Mouse (Mus musculus): ENCODE data around the gene Rac3. TPM values are rescaled to one million over a fixed set of nuclear protein-coding genes. Genes with fewer than 3 reads are reported as not detected.
"Not testable (repeated sequence)": the region's sequence is repeated elsewhere in the genome, so short reads cannot be mapped to it uniquely, and the experiment has no call there.

Gene Rac3
- total RNA-seq, 2 experiments from 2014 or later, result 1.3 to 1.6 TPM

- intact Hi-C loops (cut with DNase I); DNase-seq: not testable (repeated sequence)
Observed at GRCm38 (mm10) chr11:120763121-120763999, 42.1 kb downstream of the Rac3 start.

GRCm38 (mm10) chr11:120767023-120767422 is 45.8 kb downstream of the Rac3 start:
- intact Hi-C loops (cut with DNase I); DNase-seq: not testable (repeated sequence)

DNA sequence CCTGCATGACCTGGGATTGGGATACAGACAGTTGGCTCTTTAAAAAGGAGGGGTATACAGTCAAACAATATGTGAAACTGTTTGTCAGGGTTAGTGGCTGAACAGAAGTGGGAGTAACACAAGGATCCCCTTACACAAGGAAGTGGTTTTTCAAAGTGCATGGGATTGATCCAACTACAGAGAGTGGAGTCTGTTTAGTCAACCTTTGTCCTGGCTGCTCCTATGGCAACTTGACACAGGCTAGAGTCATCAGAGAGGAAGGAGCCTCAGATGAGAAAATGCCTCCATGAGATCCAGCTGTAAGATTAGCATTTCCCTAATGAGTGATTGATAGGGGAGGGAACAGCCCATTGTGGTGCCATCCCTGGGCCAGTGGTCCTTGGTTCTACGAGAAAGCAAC is 46.9 kb downstream of the Rac3 start:
- intact Hi-C loops (cut with DNase I), result no loop called here
- no peak for DNase-seq

- intact Hi-C loops (cut with DNase I), result loop anchor here (10.0 kb wide), 1 partner anchor 258 kb away; no protein-coding TSS in a partner anchor
- DNase-seq, result no peak
Observed at GRCm38 (mm10) chr11:120772749-120773148, 51.5 kb downstream of the Rac3 start.

Other genes starting within 250 kb of the Rac3 start
- gene Mrpl12, start 236.9 kb upstream of the Rac3 start, total RNA-seq (2021), result 100 to 1,000 TPM; 222 to 244 TPM
- gene Slc25a10, start 229.6 kb upstream of the Rac3 start, total RNA-seq (2021), result 10 to 100 TPM; 14.1 to 15.9 TPM
- 1 to 10 TPM; 1.7 to 2.4 TPM for gene Gcgr, start 190.8 kb upstream of the Rac3 start, total RNA-seq (2021)
- 10 to 100 TPM; 53.5 to 58.1 TPM for gene Mcrip1, start 171.7 kb upstream of the Rac3 start, total RNA-seq (2021)
- under 1 TPM in 1 of 2 experiments, not detected in 1; 0.39 TPM for gene Ppp1r27, start 170.3 kb upstream of the Rac3 start, total RNA-seq (2021)
- 100 to 1,000 TPM; 238 to 247 TPM for gene P4hb, start 148.2 kb upstream of the Rac3 start, total RNA-seq (2021)
- gene Arhgdia, start 139.8 kb upstream of the Rac3 start, total RNA-seq (2021), result 100 to 1,000 TPM; 164 to 180 TPM
- 10 to 100 TPM; 57.8 to 59.9 TPM for gene Alyref, start 123.1 kb upstream of the Rac3 start, total RNA-seq (2021)
- gene Anapc11, start 123.0 kb upstream of the Rac3 start, total RNA-seq (2021), result 10 to 100 TPM; 86.2 to 87.5 TPM
- gene Npb, start 113.0 kb upstream of the Rac3 start, total RNA-seq (2021), result not detected
- 10 to 100 TPM; 47.7 to 49.4 TPM for gene Pcyt2, start 103.5 kb upstream of the Rac3 start, total RNA-seq (2021)
- 10 to 100 TPM; 10.8 to 12.3 TPM for gene Sirt7, start 96.2 kb upstream of the Rac3 start, total RNA-seq (2021)
- 10 to 100 TPM; 33.7 to 41.0 TPM for gene Mafg, start 87.9 kb upstream of the Rac3 start, total RNA-seq (2021)
- 1 to 10 TPM; 1.9 to 2.1 TPM for gene Pycr1, start 77.7 kb upstream of the Rac3 start, total RNA-seq (2021)
- gene Myadml2, start 73.3 kb upstream of the Rac3 start, total RNA-seq (2021), result 10 to 100 TPM; 51.4 to 58.5 TPM
- under 1 TPM in 1 of 2 experiments, not detected in 1; 0.27 TPM for gene Notum, start 60.3 kb upstream of the Rac3 start, total RNA-seq (2021)
- gene Aspscr1, start 48.5 kb upstream of the Rac3 start, total RNA-seq (2021), result 10 to 100 TPM; 35.0 to 37.9 TPM
- gene Cenpx, start 7.7 kb upstream of the Rac3 start, total RNA-seq (2021), result 10 to 100 TPM; 35.4 to 36.4 TPM
- 10 to 100 TPM in 1 of 2 experiments, 1 to 10 TPM in 1; 9.2 to 10.9 TPM for gene Lrrc45, start 7.5 kb upstream of the Rac3 start, total RNA-seq (2021)
- gene Dcxr, start 5.8 kb downstream of the Rac3 start, total RNA-seq (2021), result 1 to 10 TPM; 3.1 to 5.8 TPM
- 10 to 100 TPM; 18.6 to 53.1 TPM for gene Cbr2, start 10.6 kb downstream of the Rac3 start, total RNA-seq (2021)
- gene Hmga1b, start 41.3 kb downstream of the Rac3 start, total RNA-seq (2021), result 10 to 100 TPM; 23.8 to 68.1 TPM
- gene Rfng, start 62.7 kb downstream of the Rac3 start, total RNA-seq (2021), result 10 to 100 TPM; 11.8 to 12.0 TPM
- 10 to 100 TPM; 56.9 to 57.5 TPM for gene Gps1, start 62.8 kb downstream of the Rac3 start, total RNA-seq (2021)
- gene Dus1l, start 74.9 kb downstream of the Rac3 start, total RNA-seq (2021), result 10 to 100 TPM; 31.2 to 34.1 TPM
- gene Fasn, start 103.1 kb downstream of the Rac3 start, total RNA-seq (2021), result 10 to 100 TPM; 23.0 to 23.2 TPM
- 1 to 10 TPM; 1.2 to 1.6 TPM for gene Ccdc57, start 211.4 kb downstream of the Rac3 start, total RNA-seq (2021)
- gene Slc16a3, start 227.0 kb downstream of the Rac3 start, total RNA-seq (2021), result 1 to 10 TPM; 1.9 to 2.2 TPM